Mouse (Mus musculus): ENCODE results near the gene Aunip. TPM values are rescaled to one million over a fixed set of nuclear protein-coding genes. Genes with fewer than 3 reads are reported as not detected.
A peak's percentile ranks its signal among the peaks of the same experiment; 100 is the strongest.

The Aunip gene
- polyA plus RNA-seq (2014; fragmentation: Nextera tagmentation; extraction: Ambion mirVana) = 7.0 and 8.3 TPM in 2 replicates

GRCm38 (mm10) chr4:134510845-134511411, at the start of gene Aunip:
Gene Aunip, plus strand, starts transcription at chr4:134510999.
- H3K36me3 ChIP-seq (replicated peaks; ENCODE audit: control insufficient read depth, insufficient read depth, low read depth, low read length) = no peaks in the 10 kb centered on the region
- H3K4me1 ChIP-seq (ENCODE audit: control insufficient read depth, insufficient read depth, low read length) = no peaks in the 10 kb centered on the region
- no peaks in the 10 kb centered on the region for H3K27me3 ChIP-seq (ENCODE audit: control insufficient read depth, insufficient read depth, low read length)
- peak; percentile 98 for DNase-seq (ENCODE audit: low spot score)
- peak; percentile 92 for ATAC-seq (replicated peaks; ENCODE audit: insufficient number of reproducible peaks, low FRiP score, low TSS enrichment, low read depth)
- peak within 1 kb of the TSS; percentile 67 for H3K4me3 ChIP-seq (ENCODE audit: low read depth, low read length)
- H3K9ac ChIP-seq (replicated peaks; ENCODE audit: low read length) = peak within 1 kb of the TSS; percentile 76
- WGBS = 0% methylated on average over 42 of the region's 42 CpGs
- H3K27ac ChIP-seq (replicated peaks; ENCODE audit: low read depth, low read length) = peak within 1 kb of the TSS; percentile 28; the same call in 1 of the 2 replicates
- peak within 1 kb of the TSS; percentile 83 for H3K4me2 ChIP-seq (ENCODE audit: low read depth, low read length)
- H3K9me3 ChIP-seq (replicated peaks; ENCODE audit: control insufficient read depth, low read length) = no peaks in the 10 kb centered on the region

DNA sequence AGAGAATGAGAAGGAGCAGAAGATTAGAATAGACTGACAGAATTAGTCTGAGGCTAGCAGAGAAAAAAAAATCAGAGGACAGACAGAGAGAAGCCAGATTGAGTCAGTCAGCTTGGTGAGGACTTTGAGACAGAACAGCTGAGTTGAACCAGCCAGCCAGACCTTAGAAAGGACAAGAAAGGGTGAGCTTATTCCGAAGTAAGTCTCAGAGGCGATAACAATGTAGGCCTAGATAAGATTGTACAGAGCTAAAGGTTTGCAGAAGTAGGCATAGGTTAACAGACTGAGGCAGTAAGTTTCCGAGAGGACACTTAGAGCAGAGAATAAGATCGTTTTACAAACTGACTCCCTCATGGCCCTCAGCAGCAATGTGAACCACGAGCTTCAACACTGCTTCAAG, 49.5 kb upstream of the Aunip start:
- no peak for ATAC-seq (replicated peaks; ENCODE audit: insufficient number of reproducible peaks, low FRiP score, low TSS enrichment, low read depth)
- no peak overlapping the region for H3K27ac ChIP-seq (replicated peaks; ENCODE audit: low read depth, low read length)
- 74% methylated on average over 5 of the region's 5 CpGs for WGBS

GRCm38 (mm10) chr4:134465789-134466188, 45.0 kb upstream of the Aunip start:
- Histone ChIP-seq H3K27me3 (ENCODE audit: control insufficient read depth, insufficient read depth, low read length) (no peaks in the 10 kb centered on the region), H3K36me3 (replicated peaks; ENCODE audit: control insufficient read depth, insufficient read depth, low read depth, low read length) (no peaks in the 10 kb centered on the region; the same call in 1 of the 2 replicates), H3K4me3 (ENCODE audit: low read depth, low read length) (no peak overlapping the region), H3K9me3 (replicated peaks; ENCODE audit: control insufficient read depth, low read length) (no peaks in the 10 kb centered on the region), H3K4me2 (ENCODE audit: low read depth, low read length) (no peak overlapping the region), H3K27ac (replicated peaks; ENCODE audit: low read depth, low read length) (no peak overlapping the region), H3K4me1 (ENCODE audit: control insufficient read depth, insufficient read depth, low read length) (no peaks in the 10 kb centered on the region; the same call in 1 of the 2 replicates), H3K9ac (replicated peaks; ENCODE audit: low read length) (no peak overlapping the region)
- ATAC-seq (replicated peaks; ENCODE audit: insufficient number of reproducible peaks, low FRiP score, low TSS enrichment, low read depth) (no peak), DNase-seq (ENCODE audit: low spot score) (no peak)
- WGBS = 40% methylated on average over 12 of the region's 12 CpGs

More for the DNA sequence above, 49.5 kb upstream of the Aunip start:
- Histone ChIP-seq H3K9ac (replicated peaks; ENCODE audit: low read length) (no peak overlapping the region), H3K27me3 (ENCODE audit: control insufficient read depth, insufficient read depth, low read length) (no peaks in the 10 kb centered on the region), H3K36me3 (replicated peaks; ENCODE audit: control insufficient read depth, insufficient read depth, low read depth, low read length) (no peaks in the 10 kb centered on the region), H3K4me2 (ENCODE audit: low read depth, low read length) (no peak overlapping the region), H3K4me3 (ENCODE audit: low read depth, low read length) (no peak overlapping the region), H3K4me1 (ENCODE audit: control insufficient read depth, insufficient read depth, low read length) (no peaks in the 10 kb centered on the region), H3K9me3 (replicated peaks; ENCODE audit: control insufficient read depth, low read length) (no peaks in the 10 kb centered on the region)
- no peak for DNase-seq (ENCODE audit: low spot score)

- H3K27me3 ChIP-seq (ENCODE audit: control insufficient read depth, insufficient read depth, low read length) = no peaks in the 10 kb centered on the region
- 71% methylated on average over 11 of the region's 11 CpGs for WGBS
- peaks cover 5% of the 10 kb centered on the region for H3K36me3 ChIP-seq (replicated peaks; ENCODE audit: control insufficient read depth, insufficient read depth, low read depth, low read length)
- H3K27ac ChIP-seq (replicated peaks; ENCODE audit: low read depth, low read length) = no peak overlapping the region
- DNase-seq (ENCODE audit: low spot score) (no peak), ATAC-seq (replicated peaks; ENCODE audit: insufficient number of reproducible peaks, low FRiP score, low TSS enrichment, low read depth) (no peak)
- no peaks in the 10 kb centered on the region; the same call in 1 of the 2 replicates for H3K4me1 ChIP-seq (ENCODE audit: control insufficient read depth, insufficient read depth, low read length)
- H3K4me2 ChIP-seq (ENCODE audit: low read depth, low read length) = peak overlapping the region; percentile 86; the same call in 1 of the 2 replicates
- no peaks in the 10 kb centered on the region for H3K9me3 ChIP-seq (replicated peaks; ENCODE audit: control insufficient read depth, low read length)
- peak overlapping the region; percentile 97; the same call in 1 of the 2 replicates for H3K9ac ChIP-seq (replicated peaks; ENCODE audit: low read length)
- no peak overlapping the region for H3K4me3 ChIP-seq (ENCODE audit: low read depth, low read length)
These were observed 44.2 kb upstream of the Aunip start for GRCm38 (mm10) chr4:134466381-134467262.

DNA sequence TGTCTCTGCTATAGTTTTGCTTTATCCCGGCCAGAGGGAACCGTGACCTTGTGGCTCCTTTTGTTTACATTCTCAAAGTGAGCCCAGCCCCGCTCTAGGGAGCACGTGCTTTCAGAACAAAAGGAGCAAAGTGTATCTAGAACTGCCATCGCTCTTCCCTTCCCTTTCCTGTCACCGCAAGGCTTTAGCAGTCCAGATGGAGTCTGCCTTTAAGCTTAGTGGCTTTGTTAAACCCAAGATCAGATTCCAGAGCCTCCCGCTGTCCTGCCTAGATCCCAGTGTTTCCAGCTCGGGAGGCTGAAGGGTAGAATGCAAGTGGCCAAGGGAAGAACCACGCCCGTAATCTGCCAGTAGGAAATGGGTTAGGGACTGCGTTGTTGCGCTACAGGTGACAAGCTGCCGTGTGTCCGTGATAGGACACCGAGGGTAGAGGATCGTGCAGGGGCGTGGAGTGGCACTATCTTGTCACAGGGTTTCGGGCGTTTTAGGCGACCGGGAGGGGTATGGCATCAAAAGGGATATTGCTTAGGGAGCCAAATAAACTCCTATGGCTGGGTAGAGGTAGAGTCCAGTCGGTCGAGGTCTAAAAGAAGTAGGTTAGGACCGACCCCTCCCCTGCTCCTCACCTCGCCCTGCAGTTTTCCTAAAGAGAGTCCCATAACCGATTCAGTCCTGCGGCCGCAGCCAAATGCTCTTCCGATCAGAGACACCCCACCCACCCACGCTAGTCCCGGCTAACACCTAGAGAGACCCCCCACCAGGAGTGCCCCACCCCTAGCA, 43.2 kb upstream of the Aunip start:
- DNase-seq (ENCODE audit: low spot score) = peak; percentile 46
- H3K27ac ChIP-seq (replicated peaks; ENCODE audit: low read depth, low read length) = no peak overlapping the region
- no peaks in the 10 kb centered on the region; the same call in 1 of the 2 replicates for H3K4me1 ChIP-seq (ENCODE audit: control insufficient read depth, insufficient read depth, low read length)
- H3K36me3 ChIP-seq (replicated peaks; ENCODE audit: control insufficient read depth, insufficient read depth, low read depth, low read length) = peaks cover 9% of the 10 kb centered on the region
- peak overlapping the region; percentile 96 for H3K4me3 ChIP-seq (ENCODE audit: low read depth, low read length)
- no peaks in the 10 kb centered on the region for H3K9me3 ChIP-seq (replicated peaks; ENCODE audit: control insufficient read depth, low read length)
- peak overlapping the region; percentile 97 for H3K9ac ChIP-seq (replicated peaks; ENCODE audit: low read length)
- peak; percentile 47; the same call in 1 of the 2 replicates for ATAC-seq (replicated peaks; ENCODE audit: insufficient number of reproducible peaks, low FRiP score, low TSS enrichment, low read depth)
- peak overlapping the region; percentile 86 for H3K4me2 ChIP-seq (ENCODE audit: low read depth, low read length)
- 2% methylated on average over 31 of the region's 31 CpGs for WGBS
- H3K27me3 ChIP-seq (ENCODE audit: control insufficient read depth, insufficient read depth, low read length) = no peaks in the 10 kb centered on the region

GRCm38 (mm10) chr4:134468215-134468575, 42.6 kb upstream of the Aunip start, which contains the start of gene Stmn1:
Gene Stmn1, plus strand, starts transcription at chr4:134468320.
- no peaks in the 10 kb centered on the region; the same call in 1 of the 2 replicates for H3K4me1 ChIP-seq (ENCODE audit: control insufficient read depth, insufficient read depth, low read length)
- DNase-seq (ENCODE audit: low spot score) = peak; percentile 98
- no peaks in the 10 kb centered on the region for H3K27me3 ChIP-seq (ENCODE audit: control insufficient read depth, insufficient read depth, low read length)
- H3K9me3 ChIP-seq (replicated peaks; ENCODE audit: control insufficient read depth, low read length) = no peaks in the 10 kb centered on the region
- peak; percentile 96 for ATAC-seq (replicated peaks; ENCODE audit: insufficient number of reproducible peaks, low FRiP score, low TSS enrichment, low read depth)
- H3K9ac ChIP-seq (replicated peaks; ENCODE audit: low read length) = peak within 1 kb of the TSS; percentile 97
- under 1% methylated on average over 31 of the region's 31 CpGs for WGBS
- H3K4me2 ChIP-seq (ENCODE audit: low read depth, low read length) = peak within 1 kb of the TSS; percentile 86
- H3K4me3 ChIP-seq (ENCODE audit: low read depth, low read length) = peak within 1 kb of the TSS; percentile 96
- peak within 1 kb of the TSS; percentile 92 for H3K27ac ChIP-seq (replicated peaks; ENCODE audit: low read depth, low read length)
- H3K36me3 ChIP-seq (replicated peaks; ENCODE audit: control insufficient read depth, insufficient read depth, low read depth, low read length) = peaks cover 12% of the 10 kb centered on the region

DNA sequence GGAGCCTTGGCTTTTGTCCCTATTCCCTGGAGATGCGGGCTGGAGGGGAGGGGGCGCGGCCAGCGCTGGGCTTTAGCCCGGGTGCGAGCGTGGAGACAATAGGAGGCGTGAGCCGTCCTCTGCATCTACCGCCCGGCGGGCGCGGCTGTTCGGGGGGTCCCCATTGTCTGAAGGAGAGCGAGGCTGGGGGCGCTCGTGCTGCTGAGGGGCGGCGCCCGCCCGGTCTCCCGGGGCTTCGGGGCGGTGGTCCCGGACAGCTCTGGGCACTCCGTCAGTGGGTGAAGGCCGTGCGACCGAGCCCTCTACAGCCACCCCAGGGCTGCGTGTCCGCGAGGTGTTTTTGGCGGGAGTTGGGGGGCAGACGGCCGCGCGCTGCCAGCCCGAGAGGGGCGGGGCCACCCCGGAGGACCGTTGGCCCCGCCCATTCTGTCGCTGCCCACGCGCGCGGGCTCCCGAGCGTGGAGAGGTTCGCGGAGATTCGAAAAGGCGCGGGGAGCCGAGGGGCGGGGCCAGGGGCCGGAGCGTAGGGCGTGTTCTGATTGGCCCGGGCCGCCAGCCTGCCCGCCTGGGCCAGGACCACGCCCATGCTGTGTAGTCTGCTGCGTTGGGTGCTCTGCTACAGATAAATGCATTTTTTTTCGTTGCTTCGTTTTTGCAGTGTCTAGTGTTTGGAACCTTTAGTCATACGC, 42.1 kb upstream of the Aunip start:
- peak overlapping the region; percentile 86 for H3K4me2 ChIP-seq (ENCODE audit: low read depth, low read length)
- H3K9me3 ChIP-seq (replicated peaks; ENCODE audit: control insufficient read depth, low read length) = no peaks in the 10 kb centered on the region
- peak; percentile 80 for ATAC-seq (replicated peaks; ENCODE audit: insufficient number of reproducible peaks, low FRiP score, low TSS enrichment, low read depth)
- H3K36me3 ChIP-seq (replicated peaks; ENCODE audit: control insufficient read depth, insufficient read depth, low read depth, low read length) = peaks cover 12% of the 10 kb centered on the region
- H3K4me1 ChIP-seq (ENCODE audit: control insufficient read depth, insufficient read depth, low read length) = no peaks in the 10 kb centered on the region; the same call in 1 of the 2 replicates
- WGBS = under 1% methylated on average over 59 of the region's 68 CpGs
- peak overlapping the region; percentile 96 for H3K4me3 ChIP-seq (ENCODE audit: low read depth, low read length)
- peak overlapping the region; percentile 92 for H3K27ac ChIP-seq (replicated peaks; ENCODE audit: low read depth, low read length)
- peak overlapping the region; percentile 97 for H3K9ac ChIP-seq (replicated peaks; ENCODE audit: low read length)
- peak; percentile 96 for DNase-seq (ENCODE audit: low spot score)
- no peaks in the 10 kb centered on the region for H3K27me3 ChIP-seq (ENCODE audit: control insufficient read depth, insufficient read depth, low read length)

All from embryonic facial prominence, embryonic 11.5 days (tissue).